Mouse (Mus musculus) limb, embryonic 14.5 days (tissue): ENCODE data around the gene Ncam1. TPM values are rescaled to one million over a fixed set of nuclear protein-coding genes. Genes with fewer than 3 reads are reported as not detected.

Source experiments
- ATAC-seq: fragments of 200-750 bp; cut with Nextera tagmentation; 2 replicates; pipeline ENCODE4 v1.8.0; 2017; ENCODE audit warnings: low read depth, moderate number of reproducible peaks, moderate TSS enrichment; ENCODE audit not compliant: low FRiP score
- DNase-seq: peaks from one replicate; pipeline ENCODE4 v3.0.0-alpha.2; 2015; ENCODE audit warnings: low spot score
- H3K27ac ChIP-seq: fragments of 300-500 bp; sonication (generic); replicated peaks from 2 replicates; pipeline ENCODE4 v1.5.1; 2014; ENCODE audit warnings: low read depth, mild to moderate bottlenecking, low read length, moderate library complexity, mixed read lengths
- H3K27me3 ChIP-seq: fragments of 300-500 bp; sonication (generic); 2 replicates; pipeline ENCODE4 v1.6.1; 2014; ENCODE audit warnings: low read length, mixed read lengths; ENCODE audit not compliant: control insufficient read depth, insufficient read depth
- H3K36me3 ChIP-seq: fragments of 300-500 bp; sonication (generic); 2 replicates; pipeline ENCODE4 v1.6.1; 2014; ENCODE audit warnings: mild to moderate bottlenecking, low read length, moderate library complexity, mixed read lengths; ENCODE audit not compliant: control insufficient read depth, insufficient read depth
- H3K4me1 ChIP-seq: fragments of 300-500 bp; sonication (generic); 2 replicates; pipeline ENCODE4 v1.6.1; 2014; ENCODE audit warnings: antibody characterized with exemption, low read length, mixed read lengths; ENCODE audit not compliant: control insufficient read depth, insufficient read depth
- H3K4me2 ChIP-seq: fragments of 300-500 bp; sonication (generic); replicated peaks from 2 replicates; pipeline ENCODE4 v1.6.1; 2014; ENCODE audit warnings: low read depth, mild to moderate bottlenecking, low read length, moderate library complexity; ENCODE audit not compliant: severe bottlenecking
- H3K4me3 ChIP-seq: fragments of 300-500 bp; sonication (generic); replicated peaks from 2 replicates; pipeline ENCODE4 v1.5.1; 2014; ENCODE audit warnings: low read length
- H3K9ac ChIP-seq: fragments of 300-500 bp; sonication (generic); 2 replicates; pipeline ENCODE4 v1.6.1; 2014; ENCODE audit warnings: mild to moderate bottlenecking, low read depth, low read length, moderate library complexity; ENCODE audit not compliant: severe bottlenecking
- H3K9me3 ChIP-seq: fragments of 300-500 bp; sonication (generic); 2 replicates; pipeline ENCODE4 v1.6.1; 2016; ENCODE audit warnings: low read length; ENCODE audit not compliant: control insufficient read depth
- POLR2A ChIP-seq: fragments of 200-500 bp; IDR thresholded peaks from 2 replicates; pipeline ENCODE4 v1.8.0; 2012; ENCODE audit warnings: inconsistent platforms, mild to moderate bottlenecking, moderate library complexity, borderline replicate concordance; ENCODE audit not compliant: insufficient read depth, insufficient read length; ENCODE audit errors: extremely low read depth
- WGBS: fragments of 180-500 bp; shearing (Covaris S2); extraction: QIAGEN DNeasy Blood & Tissue Kit; methylation state at CpG from one replicate; pipeline ENCODE4 v1.1.7; 2014; 5-methylcytosine and 5-hydroxymethylcytosine counted together
- polyA plus RNA-seq, 2 experiments: library from polyadenylated mRNA; depleted of rRNA in 1 of 2; stranded (reverse) in 1 of 2; unstranded in 1 of 2; fragments of >200 nt; fragmentation: Nextera tagmentation in 1 of 2; extraction: Ambion mirVana in 1 of 2; gene quantifications; 2 replicates each; pipeline versions ENCODE4 v1.2.1 to v1.2.3; 2012 to 2014

Gene Ncam1
- polyA plus RNA-seq, 2 experiments = 31.1 to 62.5 TPM

DNA sequence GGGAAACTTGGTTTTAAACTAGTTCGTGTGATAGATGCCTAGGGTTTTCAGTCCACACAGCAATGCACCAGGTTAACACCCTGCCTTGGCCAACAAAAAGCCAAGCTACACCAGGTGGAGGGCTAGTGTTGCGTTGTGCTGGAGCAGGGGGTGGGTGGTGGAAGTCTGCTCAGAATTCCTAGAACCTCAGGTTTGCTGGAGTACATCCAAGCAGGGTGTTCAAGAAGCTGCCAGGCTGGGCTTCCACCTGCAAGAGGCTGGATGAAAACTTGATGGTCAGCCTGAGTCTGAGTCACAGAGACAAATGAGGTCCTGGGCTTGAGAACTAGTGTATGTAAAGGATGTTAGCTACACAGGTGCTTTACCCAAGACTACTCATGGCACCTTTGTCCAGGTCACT lies 166.1 kb downstream of the Ncam1 start:
- Histone ChIP-seq H3K36me3 (no peaks in the 10 kb centered on the region), H3K27me3 (no peaks in the 10 kb centered on the region), H3K4me3 (no peak overlapping the region), H3K9me3 (no peaks in the 10 kb centered on the region), H3K27ac (no peak overlapping the region), H3K9ac (no peak overlapping the region), H3K4me2 (no peak overlapping the region), H3K4me1 (no peaks in the 10 kb centered on the region)
- ATAC-seq = no peak
- TF ChIP-seq POLR2A = no peak
- DNase-seq = no peak
- WGBS = 88% methylated on average over 2 of the region's 2 CpGs

GRCm38 (mm10) chr9:49630336-49630735 lies 168.4 kb downstream of the Ncam1 start:
- no peaks in the 10 kb centered on the region for H3K9me3 ChIP-seq
- no peak for DNase-seq
- ATAC-seq = no peak
- no peaks in the 10 kb centered on the region for H3K4me1 ChIP-seq
- no peaks in the 10 kb centered on the region for H3K36me3 ChIP-seq
- TF ChIP-seq POLR2A = no peak
- H3K27me3 ChIP-seq = no peaks in the 10 kb centered on the region
- H3K27ac ChIP-seq = no peak overlapping the region
- H3K4me3 ChIP-seq = no peak overlapping the region
- H3K9ac ChIP-seq = no peak overlapping the region
- no peak overlapping the region for H3K4me2 ChIP-seq
- 72% methylated on average over 2 of the region's 2 CpGs for WGBS

GRCm38 (mm10) chr9:49624910-49625309 lies 173.8 kb downstream of the Ncam1 start:
- no peak overlapping the region for H3K27ac ChIP-seq
- no peaks in the 10 kb centered on the region for H3K9me3 ChIP-seq
- DNase-seq (no peak), ATAC-seq (no peak)
- no peak overlapping the region for H3K4me2 ChIP-seq
- no peaks in the 10 kb centered on the region for H3K4me1 ChIP-seq
- H3K4me3 ChIP-seq = no peak overlapping the region
- H3K36me3 ChIP-seq = no peaks in the 10 kb centered on the region
- TF ChIP-seq POLR2A = no peak
- H3K27me3 ChIP-seq = no peaks in the 10 kb centered on the region
- no peak overlapping the region for H3K9ac ChIP-seq
- 94% methylated on average over 6 of the region's 6 CpGs for WGBS

DNA sequence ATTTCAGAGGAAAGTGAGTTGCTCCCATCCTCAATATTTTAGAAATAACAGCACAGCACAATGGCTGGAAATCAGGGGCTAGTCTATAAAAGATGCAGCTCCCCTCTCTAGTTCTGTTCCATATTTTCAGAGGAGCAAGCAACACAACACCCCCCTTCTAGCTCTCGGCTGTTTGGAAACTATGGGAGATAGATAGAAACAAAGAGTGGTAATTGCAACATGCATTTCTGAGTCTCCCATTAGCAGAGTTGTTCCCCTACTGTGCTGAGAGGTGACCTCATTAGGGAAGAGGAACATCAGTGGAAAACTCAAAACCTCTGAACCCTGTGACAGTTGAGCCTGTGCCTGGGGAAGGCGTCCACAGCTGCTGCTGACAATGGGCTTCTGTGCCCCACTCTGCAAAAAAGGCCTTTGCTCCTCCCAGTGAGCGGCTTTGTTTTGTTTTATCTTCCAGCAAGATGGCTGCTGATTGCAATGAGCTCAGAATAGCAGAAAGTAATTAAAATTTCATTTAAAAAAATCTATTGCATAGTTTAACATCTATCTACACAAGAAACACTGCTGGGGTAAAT lies 174.7 kb downstream of the Ncam1 start:
- no peaks in the 10 kb centered on the region for H3K4me1 ChIP-seq
- 65% methylated on average over 3 of the region's 3 CpGs for WGBS
- TF ChIP-seq POLR2A = no peak
- no peak for ATAC-seq
- no peak overlapping the region for H3K4me2 ChIP-seq
- no peak overlapping the region for H3K4me3 ChIP-seq
- no peaks in the 10 kb centered on the region for H3K36me3 ChIP-seq
- H3K27ac ChIP-seq = no peak overlapping the region
- H3K27me3 ChIP-seq = no peaks in the 10 kb centered on the region
- DNase-seq = no peak
- no peak overlapping the region for H3K9ac ChIP-seq
- no peaks in the 10 kb centered on the region for H3K9me3 ChIP-seq

GRCm38 (mm10) chr9:49622928-49623676 lies 175.6 kb downstream of the Ncam1 start:
- TF ChIP-seq POLR2A = no peak
- Histone ChIP-seq H3K4me1 (no peaks in the 10 kb centered on the region), H3K9ac (no peak overlapping the region), H3K4me3 (no peak overlapping the region), H3K9me3 (no peaks in the 10 kb centered on the region), H3K4me2 (no peak overlapping the region), H3K27me3 (no peaks in the 10 kb centered on the region), H3K27ac (no peak overlapping the region), H3K36me3 (no peaks in the 10 kb centered on the region)
- ATAC-seq (no peak), DNase-seq (no peak)
- WGBS = 73% methylated on average over 9 of the region's 9 CpGs

DNA sequence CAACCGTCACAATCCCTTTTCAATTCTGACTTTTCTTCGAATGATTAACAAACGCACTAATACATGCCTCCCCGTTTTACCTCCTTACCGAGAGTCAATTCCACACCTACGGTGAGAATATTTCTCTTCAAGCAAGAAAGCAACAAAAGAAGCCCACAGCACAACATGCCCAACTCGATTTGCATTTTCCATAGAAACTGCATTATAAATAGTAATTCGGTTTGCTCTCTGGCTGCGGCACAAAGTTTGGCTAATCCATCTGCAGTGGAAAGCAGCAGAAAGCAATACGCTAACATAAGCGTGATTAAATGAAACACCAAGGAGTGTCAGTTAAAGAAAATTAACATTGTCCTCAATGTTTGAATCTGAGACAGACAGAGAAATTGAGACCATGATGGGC lies 177.0 kb downstream of the Ncam1 start:
- Histone ChIP-seq H3K36me3 (no peaks in the 10 kb centered on the region), H3K4me2 (no peak overlapping the region), H3K4me3 (no peak overlapping the region), H3K9ac (no peak overlapping the region), H3K4me1 (no peaks in the 10 kb centered on the region), H3K27ac (no peak overlapping the region), H3K27me3 (no peaks in the 10 kb centered on the region), H3K9me3 (no peaks in the 10 kb centered on the region)
- WGBS = 96% methylated on average over 11 of the region's 11 CpGs
- TF ChIP-seq POLR2A = no peak
- no peak for ATAC-seq
- no peak for DNase-seq
